Mouse (Mus musculus) midbrain, embryonic 13.5 days (tissue): Measurements from ENCODE around the gene Mib2. TPM values are rescaled to one million over a fixed set of nuclear protein-coding genes. Genes with fewer than 3 reads are reported as not detected.
A peak's percentile ranks its signal among the peaks of the same experiment; 100 is the strongest.

ENCODE experiments used
- ATAC-seq: fragments of 200-750 bp; cut with Nextera tagmentation; 2 replicates; pipeline ENCODE4 v1.8.0; 2017; ENCODE audit warnings: mild to moderate bottlenecking, moderate TSS enrichment, moderate library complexity
- H3K27ac ChIP-seq: fragments of 300-500 bp; sonication (generic); 2 replicates; pipeline ENCODE4 v1.5.1; 2015; ENCODE audit warnings: inconsistent platforms, mild to moderate bottlenecking, moderate library complexity
- H3K27me3 ChIP-seq: fragments of 300-500 bp; sonication (generic); 2 replicates; pipeline ENCODE4 v1.6.1; 2015; ENCODE audit warnings: mild to moderate bottlenecking, inconsistent platforms
- H3K36me3 ChIP-seq: fragments of 300-500 bp; sonication (generic); 2 replicates; pipeline ENCODE4 v1.6.1; 2015; ENCODE audit warnings: mild to moderate bottlenecking, inconsistent platforms
- H3K4me1 ChIP-seq: fragments of 300-500 bp; sonication (generic); replicated peaks from 2 replicates; pipeline ENCODE4 v1.6.1; 2015; ENCODE audit warnings: inconsistent platforms
- H3K4me2 ChIP-seq: fragments of 300-500 bp; sonication (generic); replicated peaks from 2 replicates; pipeline ENCODE4 v1.6.1; 2015; ENCODE audit warnings: moderate library complexity, mild to moderate bottlenecking, inconsistent platforms
- H3K4me3 ChIP-seq: fragments of 300-500 bp; sonication (generic); replicated peaks from 2 replicates; pipeline ENCODE4 v1.5.1; 2015; ENCODE audit warnings: mild to moderate bottlenecking, inconsistent platforms
- H3K9ac ChIP-seq: fragments of 300-500 bp; sonication (generic); replicated peaks from 2 replicates; pipeline ENCODE4 v1.6.1; 2015; ENCODE audit warnings: mild to moderate bottlenecking, inconsistent platforms
- H3K9me3 ChIP-seq: fragments of 300-500 bp; sonication (generic); 2 replicates; pipeline ENCODE4 v1.6.1; 2016; ENCODE audit warnings: mild to moderate bottlenecking, inconsistent platforms
- WGBS: fragments of 180-500 bp; shearing (Covaris S2); methylation state at CpG from one replicate; pipeline ENCODE4 v1.1.7; 2015; 5-methylcytosine and 5-hydroxymethylcytosine counted together
- polyA plus RNA-seq: library from polyadenylated mRNA; unstranded; fragments of >200 nt; fragmentation: Nextera tagmentation; extraction: Ambion mirVana; gene quantifications from 2 replicates; pipeline ENCODE4 v1.2.1, GENCODE M21; 2015

Mib2 gene
- polyA plus RNA-seq, 1 experiment from 2014 or later, result 41.9 TPM

GRCm38 (mm10) chr4:155643531-155643930 is 25.5 kb downstream of the Mib2 start:
- WGBS, result 91% methylated on average over 1 of the region's 1 CpGs
- Histone ChIP-seq H3K4me1 (no peaks in the 10 kb centered on the region), H3K9me3 (no peaks in the 10 kb centered on the region), H3K4me3 (no peak overlapping the region), H3K9ac (no peak overlapping the region), H3K27ac (no peak overlapping the region), H3K4me2 (no peak overlapping the region), H3K27me3 (no peaks in the 10 kb centered on the region), H3K36me3 (peaks cover 81% of the 10 kb centered on the region)
- no peak for ATAC-seq

- no peak overlapping the region for H3K4me3 ChIP-seq
- no peaks in the 10 kb centered on the region for H3K27me3 ChIP-seq
- no peak overlapping the region for H3K9ac ChIP-seq
Observed at GRCm38 (mm10) chr4:155635766-155636499, 33.1 kb downstream of the Mib2 start.

GRCm38 (mm10) chr4:155630267-155630666 is 38.7 kb downstream of the Mib2 start:
- H3K36me3 ChIP-seq, result peaks cover 75% of the 10 kb centered on the region
- WGBS, result 94% methylated on average over 6 of the region's 6 CpGs

More at GRCm38 (mm10) chr4:155635766-155636499, 33.1 kb downstream of the Mib2 start:
- Histone ChIP-seq H3K36me3 (peaks cover 90% of the 10 kb centered on the region), H3K4me1 (no peaks in the 10 kb centered on the region), H3K4me2 (no peak overlapping the region), H3K27ac (no peak overlapping the region), H3K9me3 (no peaks in the 10 kb centered on the region)
- no peak for ATAC-seq

GRCm38 (mm10) chr4:155624338-155625291 is 44.4 kb downstream of the Mib2 start, which contains the start of gene Cdk11b:
TSS of gene Cdk11b (plus strand) at chr4:155624854.
- Histone ChIP-seq H3K4me2 (peak within 1 kb of the TSS; percentile 88), H3K27me3 (no peaks in the 10 kb centered on the region), H3K27ac (peak within 1 kb of the TSS; percentile 85), H3K9me3 (no peaks in the 10 kb centered on the region), H3K4me3 (peak within 1 kb of the TSS; percentile 99), H3K36me3 (peaks cover 46% of the 10 kb centered on the region), H3K4me1 (peaks cover 14% of the 10 kb centered on the region), H3K9ac (peak within 1 kb of the TSS; percentile 93)
- peak; percentile 100 for ATAC-seq
- WGBS, result under 1% methylated on average over 84 of the region's 84 CpGs

More at GRCm38 (mm10) chr4:155630267-155630666, 38.7 kb downstream of the Mib2 start:
- no peaks in the 10 kb centered on the region for H3K9me3 ChIP-seq
- H3K9ac ChIP-seq, result no peak overlapping the region
- H3K27me3 ChIP-seq, result no peaks in the 10 kb centered on the region
- H3K4me1 ChIP-seq, result peaks cover 4% of the 10 kb centered on the region
- no peak overlapping the region for H3K4me3 ChIP-seq
- ATAC-seq, result no peak
- no peak overlapping the region for H3K4me2 ChIP-seq
- H3K27ac ChIP-seq, result no peak overlapping the region

GRCm38 (mm10) chr4:155618321-155618720 is 50.7 kb downstream of the Mib2 start:
- Histone ChIP-seq H3K4me2 (no peak overlapping the region), H3K27ac (no peak overlapping the region), H3K4me3 (no peak overlapping the region), H3K27me3 (no peaks in the 10 kb centered on the region), H3K9me3 (no peaks in the 10 kb centered on the region), H3K4me1 (peaks cover under 1% of the 10 kb centered on the region), H3K36me3 (peaks cover 78% of the 10 kb centered on the region), H3K9ac (no peak overlapping the region)
- ATAC-seq, result no peak
- 94% methylated on average over 5 of the region's 5 CpGs for WGBS

GRCm38 (mm10) chr4:155613264-155613663 is 55.7 kb downstream of the Mib2 start:
- Histone ChIP-seq H3K9ac (no peak overlapping the region), H3K4me2 (no peak overlapping the region), H3K9me3 (no peaks in the 10 kb centered on the region), H3K4me3 (no peak overlapping the region), H3K4me1 (no peaks in the 10 kb centered on the region), H3K36me3 (peaks cover 80% of the 10 kb centered on the region), H3K27ac (no peak overlapping the region), H3K27me3 (no peaks in the 10 kb centered on the region)
- ATAC-seq, result no peak
- over 99% methylated on average over 3 of the region's 3 CpGs for WGBS

GRCm38 (mm10) chr4:155611860-155612259 is 57.1 kb downstream of the Mib2 start:
- H3K27me3 ChIP-seq, result no peaks in the 10 kb centered on the region
- H3K9ac ChIP-seq, result no peak overlapping the region
- no peak overlapping the region for H3K27ac ChIP-seq
- no peak for ATAC-seq
- H3K9me3 ChIP-seq, result no peaks in the 10 kb centered on the region
- no peak overlapping the region for H3K4me2 ChIP-seq
- H3K4me3 ChIP-seq, result no peak overlapping the region
- 92% methylated on average over 3 of the region's 3 CpGs for WGBS
- peaks cover 66% of the 10 kb centered on the region for H3K36me3 ChIP-seq
- H3K4me1 ChIP-seq, result no peaks in the 10 kb centered on the region

GRCm38 (mm10) chr4:155606825-155607224 is 62.2 kb downstream of the Mib2 start:
- Histone ChIP-seq H3K9me3 (no peaks in the 10 kb centered on the region), H3K36me3 (peaks cover 44% of the 10 kb centered on the region), H3K4me1 (peaks cover 16% of the 10 kb centered on the region), H3K4me3 (no peak overlapping the region), H3K4me2 (no peak overlapping the region), H3K27ac (no peak overlapping the region), H3K27me3 (no peaks in the 10 kb centered on the region), H3K9ac (no peak overlapping the region)
- no peak for ATAC-seq
- WGBS, result 84% methylated on average over 2 of the region's 2 CpGs

- peaks cover 23% of the 10 kb centered on the region for H3K4me1 ChIP-seq
- peaks cover 30% of the 10 kb centered on the region for H3K36me3 ChIP-seq
- no peaks in the 10 kb centered on the region for H3K9me3 ChIP-seq
- no peak overlapping the region for H3K4me2 ChIP-seq
- H3K9ac ChIP-seq, result no peak overlapping the region
- H3K4me3 ChIP-seq, result no peak overlapping the region
- H3K27me3 ChIP-seq, result no peaks in the 10 kb centered on the region
- H3K27ac ChIP-seq, result no peak overlapping the region
- WGBS, result 90% methylated on average over 4 of the region's 4 CpGs
- ATAC-seq, result no peak
Observed at GRCm38 (mm10) chr4:155605132-155605531, 63.9 kb downstream of the Mib2 start.

Other genes with a start within 250 kb of the Mib2 start
- not detected in 2 replicates for gene Tmem52, start 200.1 kb downstream of the Mib2 start, polyA plus RNA-seq
- gene Gnb1, start 177.8 kb downstream of the Mib2 start, polyA plus RNA-seq, result 1,008 and 1,072 TPM in 2 replicates
- 78.0 and 85.5 TPM in 2 replicates for gene Nadk, start 106.8 kb downstream of the Mib2 start, polyA plus RNA-seq
- 15.9 and 16.5 TPM in 2 replicates for gene Slc35e2, start 67.8 kb downstream of the Mib2 start, polyA plus RNA-seq
- gene Cdk11b, start 44.3 kb downstream of the Mib2 start, polyA plus RNA-seq, result 65.1 and 66.8 TPM in 2 replicates
- gene Gm10563, start 23.8 kb downstream of the Mib2 start, polyA plus RNA-seq, result not detected in 2 replicates
- 3.6 and 3.8 TPM in 2 replicates for gene Mmp23, start 15.8 kb downstream of the Mib2 start, polyA plus RNA-seq
- 5.0 and 6.4 TPM in 2 replicates for gene Fndc10, start 25.1 kb upstream of the Mib2 start, polyA plus RNA-seq
- 155 and 159 TPM in 2 replicates for gene Ssu72, start 35.6 kb upstream of the Mib2 start, polyA plus RNA-seq
- 8.6 and 10.1 TPM in 2 replicates for gene Tmem240, start 65.6 kb upstream of the Mib2 start, polyA plus RNA-seq
- 82.1 and 84.8 TPM in 2 replicates for gene Atad3a, start 91.9 kb upstream of the Mib2 start, polyA plus RNA-seq
- 18.7 and 20.9 TPM in 2 replicates for gene Vwa1, start 105.5 kb upstream of the Mib2 start, polyA plus RNA-seq
- 0.40 and 0.58 TPM in 2 replicates for gene Tmem88b, start 116.7 kb upstream of the Mib2 start, polyA plus RNA-seq
- gene Ankrd65, start 121.2 kb upstream of the Mib2 start, polyA plus RNA-seq, result not detected in 2 replicates
- gene Mrpl20, start 133.7 kb upstream of the Mib2 start, polyA plus RNA-seq, result 259 and 262 TPM in 2 replicates
- 182 and 189 TPM in 2 replicates for gene Ccnl2, start 143.3 kb upstream of the Mib2 start, polyA plus RNA-seq
- 140 and 146 TPM in 2 replicates for gene Aurkaip1, start 162.1 kb upstream of the Mib2 start, polyA plus RNA-seq
- gene Mxra8, start 170.5 kb upstream of the Mib2 start, polyA plus RNA-seq, result 17.9 and 22.2 TPM in 2 replicates
- 8.1 and 8.4 TPM in 2 replicates for gene Dvl1, start 178.2 kb upstream of the Mib2 start, polyA plus RNA-seq
- gene Tas1r3, start 194.2 kb upstream of the Mib2 start, polyA plus RNA-seq, result 0.80 and 0.83 TPM in 2 replicates
- 22.1 and 24.5 TPM in 2 replicates for gene Cptp, start 200.2 kb upstream of the Mib2 start, polyA plus RNA-seq
- 85.3 and 88.6 TPM in 2 replicates for gene Ints11, start 200.3 kb upstream of the Mib2 start, polyA plus RNA-seq
- gene Pusl1, start 222.6 kb upstream of the Mib2 start, polyA plus RNA-seq, result 52.5 and 52.6 TPM in 2 replicates
- gene Acap3, start 222.6 kb upstream of the Mib2 start, polyA plus RNA-seq, result 66.0 and 73.5 TPM in 2 replicates